Mouse (Mus musculus): ENCODE measurements around the gene Rab33b. TPM values are rescaled to one million over a fixed set of nuclear protein-coding genes. Genes with fewer than 3 reads are reported as not detected.

The Rab33b gene
- polyA plus RNA-seq, 1 experiment = 15.6 TPM

DNA sequence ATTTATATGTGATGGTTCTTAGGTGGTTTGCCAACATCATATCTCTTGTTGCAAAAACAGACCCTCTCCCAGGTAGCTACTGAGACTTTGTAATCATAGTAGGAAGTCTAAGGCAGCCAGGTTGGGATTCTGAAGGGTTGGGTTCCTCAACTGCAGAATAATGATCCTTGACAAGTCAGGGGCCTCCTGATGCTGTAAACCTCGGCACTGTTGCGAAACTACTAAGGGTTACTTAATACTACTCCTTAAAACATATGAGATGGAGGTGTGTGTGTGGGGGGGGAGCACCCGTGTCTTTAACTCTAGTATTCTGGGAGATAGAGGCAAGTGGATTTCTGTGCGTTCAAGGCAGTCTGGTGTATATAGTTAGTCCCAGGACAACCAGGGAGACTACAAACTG, 1.6 kb downstream of the Rab33b start:
- Histone ChIP-seq H3K4me1 (ENCODE audit: control insufficient read depth, insufficient read depth, low read length) (peaks cover 6% of the 10 kb centered on the region), H3K4me3 (ENCODE audit: insufficient read depth, low read length) (no peak overlapping the region), H3K27ac (ENCODE audit: insufficient read depth, low read depth, low read length) (no peak overlapping the region)
- TF ChIP-seq POLR2A (IDR thresholded peaks at IDR 0.05; ENCODE audit: borderline replicate concordance, low read depth, low read length) (no peak), CTCF (IDR thresholded peaks at IDR 0.05; ENCODE audit: low read depth, low read length) (no peak)

DNA sequence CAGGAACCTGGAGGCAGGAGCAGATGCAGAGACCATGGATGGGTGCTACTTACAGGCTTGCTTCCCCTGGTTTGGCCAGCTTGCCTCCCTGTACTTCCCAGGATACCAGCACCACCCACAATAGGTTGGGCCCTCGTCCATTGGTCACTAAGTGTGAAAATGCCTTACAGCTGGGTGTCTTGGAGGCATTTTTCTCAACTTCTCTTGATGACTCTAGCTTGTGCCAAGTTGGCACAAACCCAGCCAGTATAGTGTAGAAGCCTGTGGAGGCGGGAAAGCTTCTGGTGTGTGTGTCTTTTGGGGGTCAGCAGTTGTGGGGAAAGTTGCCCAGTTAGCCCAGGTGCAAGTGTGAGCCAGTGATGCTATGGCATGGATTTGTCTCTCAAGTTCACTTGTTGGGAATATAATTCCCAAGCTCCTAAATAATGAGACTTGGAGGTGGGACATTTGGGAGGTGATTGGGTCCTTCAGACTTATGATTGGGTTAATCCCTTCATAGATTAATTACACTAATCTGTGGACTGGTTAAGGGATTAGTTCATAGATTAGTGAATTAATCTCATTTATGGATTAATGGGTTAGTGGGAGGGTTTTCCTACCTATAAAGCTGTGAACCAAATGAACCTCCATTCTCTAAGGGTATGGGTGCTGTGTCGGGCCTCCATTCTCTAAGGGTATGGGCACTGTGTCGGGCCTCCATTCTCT, 2.9 kb downstream of the Rab33b start:
- H3K4me3 ChIP-seq (ENCODE audit: insufficient read depth, low read length) = no peak overlapping the region
- peaks cover 6% of the 10 kb centered on the region for H3K4me1 ChIP-seq (ENCODE audit: control insufficient read depth, insufficient read depth, low read length)
- no peak overlapping the region for H3K27ac ChIP-seq (ENCODE audit: insufficient read depth, low read depth, low read length)
- TF ChIP-seq POLR2A (IDR thresholded peaks at IDR 0.05; ENCODE audit: borderline replicate concordance, low read depth, low read length) (no peak), CTCF (IDR thresholded peaks at IDR 0.05; ENCODE audit: low read depth, low read length) (no peak)

DNA sequence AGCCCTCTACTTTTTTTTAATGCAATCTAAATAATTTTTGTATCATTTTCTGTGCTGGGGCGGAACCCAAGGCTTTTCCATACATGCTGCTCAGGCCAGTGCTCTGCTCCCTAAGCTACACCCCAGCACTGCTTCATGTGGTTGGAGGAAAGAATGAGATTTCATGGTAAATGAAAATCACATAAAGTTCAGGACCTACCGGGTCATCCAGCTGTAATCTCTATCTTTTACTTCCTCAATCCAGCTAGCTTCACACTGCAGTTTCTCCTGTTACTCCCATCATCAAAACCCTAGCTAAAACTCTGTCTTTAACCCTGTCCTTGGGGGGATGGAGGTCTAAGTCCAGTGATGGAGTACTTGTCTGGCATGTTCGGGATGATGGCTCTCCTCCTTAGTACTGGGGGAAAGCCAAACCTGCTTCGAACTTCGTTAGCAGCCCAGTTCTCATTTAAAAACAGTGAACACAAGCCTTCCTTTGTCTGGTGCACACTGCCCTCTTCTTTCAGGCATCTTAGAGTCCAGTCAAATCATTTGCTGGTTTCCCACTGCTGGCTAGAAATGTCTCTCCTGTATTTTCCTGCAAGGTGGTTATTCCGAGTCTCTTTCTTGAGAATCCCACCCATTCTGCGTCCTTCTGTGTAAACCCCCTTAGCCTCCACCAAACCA, 6.5 kb downstream of the Rab33b start:
- H3K4me1 ChIP-seq (ENCODE audit: control insufficient read depth, insufficient read depth, low read length) = peaks cover 3% of the 10 kb centered on the region; the same call in 1 of the 2 replicates
- H3K27ac ChIP-seq (ENCODE audit: insufficient read depth, low read depth, low read length) = no peak overlapping the region
- no peak overlapping the region for H3K4me3 ChIP-seq (ENCODE audit: insufficient read depth, low read length)
- no peak for TF ChIP-seq POLR2A (IDR thresholded peaks at IDR 0.05; ENCODE audit: borderline replicate concordance, low read depth, low read length)
- no peak for TF ChIP-seq CTCF (IDR thresholded peaks at IDR 0.05; ENCODE audit: low read depth, low read length)

DNA sequence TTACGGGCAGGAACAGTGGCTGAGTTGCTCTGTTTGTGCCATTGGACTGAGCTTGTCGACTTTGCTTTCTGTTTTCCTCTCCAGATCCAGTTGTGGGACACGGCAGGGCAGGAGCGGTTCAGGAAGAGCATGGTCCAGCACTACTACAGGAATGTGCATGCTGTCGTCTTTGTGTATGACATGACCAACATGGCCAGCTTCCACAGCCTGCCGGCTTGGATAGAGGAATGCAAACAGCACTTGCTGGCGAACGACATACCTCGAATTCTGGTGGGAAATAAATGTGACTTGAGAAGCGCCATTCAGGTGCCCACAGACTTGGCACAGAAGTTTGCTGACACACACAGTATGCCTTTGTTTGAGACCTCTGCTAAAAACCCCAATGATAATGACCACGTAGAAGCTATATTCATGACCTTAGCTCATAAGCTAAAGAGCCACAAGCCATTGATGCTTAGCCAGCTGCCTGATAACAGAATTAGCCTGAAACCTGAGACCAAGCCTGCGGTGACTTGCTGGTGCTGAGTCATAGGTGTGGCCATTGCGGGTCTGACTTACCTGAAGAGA, 9.6 kb downstream of the Rab33b start:
- no peaks in the 10 kb centered on the region for H3K4me1 ChIP-seq (ENCODE audit: control insufficient read depth, insufficient read depth, low read length)
- H3K4me3 ChIP-seq (ENCODE audit: insufficient read depth, low read length) = no peak overlapping the region
- no peak for TF ChIP-seq POLR2A (IDR thresholded peaks at IDR 0.05; ENCODE audit: borderline replicate concordance, low read depth, low read length)
- no peak for TF ChIP-seq CTCF (IDR thresholded peaks at IDR 0.05; ENCODE audit: low read depth, low read length)
- H3K27ac ChIP-seq (ENCODE audit: insufficient read depth, low read depth, low read length) = no peak overlapping the region

DNA sequence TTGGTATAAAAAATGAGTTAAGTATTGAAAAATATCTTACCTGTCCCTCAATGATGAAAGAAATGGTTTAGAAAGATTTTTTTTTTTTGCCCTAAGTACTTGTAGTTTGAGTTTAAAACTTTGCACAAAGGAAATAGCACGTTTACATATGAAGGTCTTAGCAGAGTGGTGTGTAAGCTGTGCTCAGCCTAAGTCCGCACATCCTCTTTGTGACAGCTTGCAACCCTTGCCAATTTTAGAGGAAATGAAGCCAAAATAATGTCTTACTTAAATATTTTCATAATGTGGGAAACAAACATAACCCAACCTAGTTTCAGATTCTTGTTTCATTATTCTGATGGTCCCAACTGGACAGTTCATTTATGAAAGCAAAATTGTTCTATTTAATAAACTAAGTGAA, 10.7 kb downstream of the Rab33b start:
- no peak overlapping the region for H3K27ac ChIP-seq (ENCODE audit: insufficient read depth, low read depth, low read length)
- H3K4me1 ChIP-seq (ENCODE audit: control insufficient read depth, insufficient read depth, low read length) = no peaks in the 10 kb centered on the region
- H3K4me3 ChIP-seq (ENCODE audit: insufficient read depth, low read length) = no peak overlapping the region
- TF ChIP-seq POLR2A (IDR thresholded peaks at IDR 0.05; ENCODE audit: borderline replicate concordance, low read depth, low read length) (no peak), CTCF (IDR thresholded peaks at IDR 0.05; ENCODE audit: low read depth, low read length) (no peak)

DNA sequence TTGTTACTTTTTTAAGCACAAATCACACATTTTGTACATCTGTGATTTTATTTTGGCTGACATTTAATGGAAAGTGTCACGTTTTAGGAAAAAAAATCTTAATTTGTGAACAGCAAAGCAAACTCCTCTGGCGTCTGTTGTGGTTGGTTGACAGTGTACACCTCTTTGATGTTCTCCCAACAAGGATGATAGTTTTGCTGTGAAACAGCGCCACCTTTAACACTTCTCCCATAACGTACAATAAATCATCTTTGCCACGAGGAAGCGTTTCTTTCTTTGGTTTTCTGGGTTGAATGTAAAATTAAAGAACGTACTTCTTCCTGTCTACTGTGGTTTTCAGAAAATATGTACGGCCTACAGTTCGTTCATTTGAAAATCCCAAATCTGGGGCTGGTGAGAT, 11.9 kb downstream of the Rab33b start:
- no peak overlapping the region for H3K27ac ChIP-seq (ENCODE audit: insufficient read depth, low read depth, low read length)
- H3K4me1 ChIP-seq (ENCODE audit: control insufficient read depth, insufficient read depth, low read length) = no peaks in the 10 kb centered on the region
- no peak for TF ChIP-seq CTCF (IDR thresholded peaks at IDR 0.05; ENCODE audit: low read depth, low read length)
- TF ChIP-seq POLR2A (IDR thresholded peaks at IDR 0.05; ENCODE audit: borderline replicate concordance, low read depth, low read length) = no peak
- no peak overlapping the region for H3K4me3 ChIP-seq (ENCODE audit: insufficient read depth, low read length)

DNA sequence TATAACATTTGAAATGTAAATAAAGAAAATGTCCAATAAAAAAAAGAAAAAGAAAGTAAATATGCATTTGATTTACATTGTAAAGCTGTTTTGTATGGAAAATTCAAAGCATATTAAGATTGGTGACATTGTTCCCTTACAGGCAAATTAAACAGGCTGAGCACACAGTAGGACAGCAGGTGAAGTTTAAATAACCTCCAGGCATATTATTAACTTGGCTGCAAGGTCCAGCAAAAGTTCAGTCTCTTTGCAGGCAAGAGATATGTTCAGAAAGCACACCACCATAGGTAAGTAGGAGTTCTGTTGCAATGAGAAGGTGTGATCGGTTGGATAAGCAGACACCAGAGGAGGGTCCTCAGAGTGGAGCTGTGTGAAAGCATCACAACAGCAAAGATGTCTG, 14.3 kb downstream of the Rab33b start:
- no peak overlapping the region for H3K4me3 ChIP-seq (ENCODE audit: insufficient read depth, low read length)
- no peak for TF ChIP-seq CTCF (IDR thresholded peaks at IDR 0.05; ENCODE audit: low read depth, low read length)
- TF ChIP-seq POLR2A (IDR thresholded peaks at IDR 0.05; ENCODE audit: borderline replicate concordance, low read depth, low read length) = no peak
- H3K4me1 ChIP-seq (ENCODE audit: control insufficient read depth, insufficient read depth, low read length) = no peaks in the 10 kb centered on the region
- no peak overlapping the region for H3K27ac ChIP-seq (ENCODE audit: insufficient read depth, low read depth, low read length)

DNA sequence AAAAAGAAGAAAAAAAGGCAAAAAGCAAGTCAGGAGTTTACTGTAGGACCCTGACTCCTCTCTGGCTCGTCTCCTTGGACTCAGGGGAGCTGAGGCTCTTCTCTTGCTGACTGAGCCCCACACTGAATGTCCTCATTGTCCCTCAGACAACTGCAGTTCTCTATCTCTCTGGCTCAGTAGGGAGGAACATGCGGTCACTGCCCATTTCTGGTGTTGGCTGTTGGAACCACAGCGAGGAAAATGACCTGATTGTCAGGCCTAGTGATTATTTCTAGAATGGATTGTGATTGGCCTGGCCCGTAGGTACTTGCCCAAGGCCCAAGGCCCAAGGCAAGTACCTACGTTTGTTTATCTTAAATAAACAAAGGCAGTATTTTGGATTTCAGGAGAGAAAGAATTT, 14.9 kb downstream of the Rab33b start:
- TF ChIP-seq POLR2A (IDR thresholded peaks at IDR 0.05; ENCODE audit: borderline replicate concordance, low read depth, low read length) (no peak), CTCF (IDR thresholded peaks at IDR 0.05; ENCODE audit: low read depth, low read length) (no peak)
- Histone ChIP-seq H3K4me3 (ENCODE audit: insufficient read depth, low read length) (no peak overlapping the region), H3K4me1 (ENCODE audit: control insufficient read depth, insufficient read depth, low read length) (no peaks in the 10 kb centered on the region), H3K27ac (ENCODE audit: insufficient read depth, low read depth, low read length) (no peak overlapping the region)

DNA sequence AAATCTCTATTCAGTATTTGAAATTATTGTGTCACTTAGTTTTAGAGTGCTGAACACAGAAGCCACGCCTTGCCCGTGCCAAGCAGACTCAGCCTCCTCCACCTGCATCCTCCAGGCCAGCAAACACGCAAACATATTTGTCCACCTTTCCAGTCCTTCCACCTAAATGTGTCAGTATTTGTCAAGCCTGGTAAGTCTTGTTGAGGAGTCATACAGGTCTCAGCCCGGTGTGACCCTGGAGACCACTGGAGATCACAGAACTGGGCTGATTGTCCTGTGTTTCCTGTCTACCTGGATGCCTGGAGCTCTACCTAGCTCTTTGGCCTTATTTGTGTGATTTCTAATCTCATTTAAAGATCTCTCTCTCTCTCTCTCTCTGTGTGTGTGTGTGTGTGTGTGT, 16.2 kb downstream of the Rab33b start:
- Histone ChIP-seq H3K27ac (ENCODE audit: insufficient read depth, low read depth, low read length) (no peak overlapping the region), H3K4me1 (ENCODE audit: control insufficient read depth, insufficient read depth, low read length) (no peaks in the 10 kb centered on the region), H3K4me3 (ENCODE audit: insufficient read depth, low read length) (no peak overlapping the region)
- TF ChIP-seq CTCF (IDR thresholded peaks at IDR 0.05; ENCODE audit: low read depth, low read length) = no peak
- TF ChIP-seq POLR2A (IDR thresholded peaks at IDR 0.05; ENCODE audit: borderline replicate concordance, low read depth, low read length) = no peak

DNA sequence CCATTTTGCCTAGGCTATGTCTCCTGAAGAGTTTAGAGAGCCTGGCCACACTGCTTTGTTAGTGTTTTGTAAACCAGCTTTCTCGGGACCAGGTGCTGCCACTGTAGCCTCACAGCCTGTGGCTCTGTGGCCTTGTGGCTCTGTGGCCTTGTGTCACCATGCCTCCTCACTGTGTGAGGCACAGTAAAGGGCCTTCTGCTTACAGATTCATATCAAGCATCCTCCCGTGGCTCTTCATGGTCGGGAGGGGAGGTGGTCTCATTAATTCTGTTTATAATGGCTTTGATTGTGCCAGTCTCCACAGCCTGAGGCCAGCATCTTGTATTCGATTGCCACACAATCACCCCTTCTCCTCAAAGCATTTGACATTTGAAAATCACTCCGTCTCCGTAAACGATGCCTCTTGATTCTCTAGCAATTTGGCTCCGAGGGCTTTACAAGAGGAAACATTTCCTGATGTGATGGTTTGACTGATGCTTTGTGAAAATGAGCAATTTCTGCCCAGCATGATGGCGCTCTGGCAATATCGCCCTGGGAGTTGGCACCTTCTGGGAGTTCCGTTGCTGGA, 20.7 kb downstream of the Rab33b start:
- H3K4me3 ChIP-seq (ENCODE audit: insufficient read depth, low read length) = no peak overlapping the region
- H3K27ac ChIP-seq (ENCODE audit: insufficient read depth, low read depth, low read length) = no peak overlapping the region
- no peak for TF ChIP-seq CTCF (IDR thresholded peaks at IDR 0.05; ENCODE audit: low read depth, low read length)
- TF ChIP-seq POLR2A (IDR thresholded peaks at IDR 0.05; ENCODE audit: borderline replicate concordance, low read depth, low read length) = no peak
- no peaks in the 10 kb centered on the region for H3K4me1 ChIP-seq (ENCODE audit: control insufficient read depth, insufficient read depth, low read length)
